Mouse (Mus musculus) kidney, adult 8-10 months (tissue): ENCODE measurements around the gene Pmpca.
"Not testable (repeated sequence)": the region's sequence is repeated elsewhere in the genome, so short reads cannot be mapped to it uniquely, and the experiment has no call there.

Experiments used
- DNase-seq, 2 experiments: peaks; one replicate each; pipeline ENCODE4 v3.0.0; 2022

Gene Pmpca

DNA sequence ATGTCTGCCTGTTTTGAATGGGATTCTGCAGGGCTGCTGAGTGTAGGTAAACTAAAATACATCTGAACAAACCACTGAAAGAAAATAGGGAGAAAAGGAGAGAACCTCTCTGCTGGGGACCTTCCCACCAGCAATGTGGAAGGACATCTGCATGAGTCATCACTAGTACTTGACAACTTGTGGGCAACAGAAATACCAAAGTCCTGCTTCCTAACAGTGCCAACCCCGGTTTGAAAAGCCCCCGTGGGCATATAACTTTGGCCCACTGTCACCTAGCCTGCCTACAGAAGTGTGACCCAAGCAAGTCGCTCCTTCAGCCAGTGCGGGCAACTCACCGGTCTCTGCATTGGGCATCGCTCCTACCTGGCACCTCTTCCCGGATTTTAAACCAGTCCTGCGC lies 16.7 kb upstream of the Pmpca start:
- no peak for DNase-seq

- DNase-seq, result peak; percentile 80 to 89
Observed at GRCm38 (mm10) chr2:26380131-26380771, 8.9 kb upstream of the Pmpca start, which contains the start of gene Snapc4. TSS of gene Snapc4 (minus strand) at chr2:26380653.

DNA sequence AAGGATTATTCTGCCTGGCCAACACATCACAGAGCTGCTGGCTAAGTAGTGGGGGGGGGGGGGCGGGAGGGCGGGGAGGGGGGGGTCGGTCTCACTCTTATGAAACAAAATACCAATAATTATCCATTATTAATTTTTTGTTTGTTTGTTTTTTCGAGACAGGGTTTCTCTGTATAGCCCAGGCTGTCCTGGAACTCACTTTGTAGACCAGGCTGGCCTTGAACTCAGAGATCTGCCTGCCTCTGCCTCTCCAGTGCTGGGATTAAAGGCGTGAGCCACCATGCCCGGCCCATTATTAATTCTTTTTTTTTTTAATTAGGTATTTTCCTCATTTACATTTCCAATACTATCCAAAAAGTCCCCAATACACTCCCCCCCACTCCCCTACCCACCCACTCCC lies 8.3 kb upstream of the Pmpca start:
- DNase-seq, result not testable (repeated sequence)

DNA sequence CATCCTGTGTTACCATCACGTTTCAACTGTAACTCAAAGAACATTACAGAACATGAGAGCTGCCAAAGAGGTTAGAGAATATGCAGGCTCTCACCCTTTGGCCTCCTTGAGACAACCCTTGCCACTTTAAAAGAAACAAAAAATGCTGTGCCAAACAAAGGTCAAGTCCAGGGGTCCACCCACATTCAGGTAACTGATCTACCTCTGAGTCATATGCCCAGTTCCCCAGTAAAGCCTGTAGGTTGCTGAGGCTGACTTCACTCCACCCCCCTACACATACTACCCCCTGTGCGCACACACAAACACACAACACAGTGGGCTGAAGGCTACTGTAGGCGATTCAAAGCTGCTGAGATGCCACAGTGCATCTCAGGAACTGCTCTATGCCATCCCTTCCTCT lies 1.4 kb upstream of the Pmpca start:
- peak; percentile 66 to 75 for DNase-seq

GRCm38 (mm10) chr2:26388682-26389153 lies 421 bp upstream of the Pmpca start:
- DNase-seq, result no peak

GRCm38 (mm10) chr2:26390954-26391353 lies 1.8 kb downstream of the Pmpca start:
- no peak for DNase-seq

DNA sequence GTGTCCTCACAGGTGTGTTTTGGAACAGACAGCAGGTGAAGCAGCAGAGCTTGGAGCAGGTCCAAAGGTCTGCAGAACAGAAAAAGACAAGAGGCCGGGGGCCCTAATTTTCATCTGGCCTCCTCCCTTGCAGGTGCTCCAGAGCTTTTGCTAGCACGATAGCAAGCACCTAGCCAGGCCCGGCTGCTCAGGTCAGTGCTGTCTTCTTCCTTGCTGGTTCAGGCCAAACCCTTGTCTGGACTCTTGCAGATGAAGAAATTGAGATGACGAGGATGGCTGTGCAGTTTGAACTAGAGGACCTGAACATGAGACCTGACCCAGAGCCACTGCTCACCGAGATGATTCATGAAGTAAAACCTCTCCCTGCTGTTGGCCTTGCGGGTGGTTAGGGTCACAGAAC lies 2.5 kb downstream of the Pmpca start:
- DNase-seq, result no peak

DNA sequence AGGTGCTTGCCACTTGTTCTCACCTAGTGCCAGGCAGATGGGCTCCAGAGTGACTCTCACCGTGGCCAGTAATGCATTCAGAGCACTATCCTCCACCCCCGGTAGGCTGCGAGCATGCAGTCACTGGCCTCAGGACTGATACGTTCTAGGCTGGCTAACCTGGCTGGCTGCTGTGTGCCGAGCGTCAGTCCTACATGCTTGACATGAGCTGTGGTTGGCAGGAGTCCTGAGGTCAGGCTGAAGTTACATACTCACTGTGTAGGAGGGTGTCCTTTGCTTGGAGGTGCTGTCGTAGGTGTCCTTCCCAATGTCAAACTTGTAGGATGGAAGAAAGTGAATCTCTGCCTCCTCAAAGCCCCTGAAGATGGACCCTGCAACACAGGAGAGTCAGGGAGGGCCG lies 9.8 kb downstream of the Pmpca start:
- peak in 1 of 2 experiments; percentile 39 for DNase-seq

- peak; percentile 75 to 81 for DNase-seq
Observed at GRCm38 (mm10) chr2:26399647-26400046, 10.5 kb downstream of the Pmpca start.

- DNase-seq, result no peak
Observed at GRCm38 (mm10) chr2:26400296-26400695, 11.2 kb downstream of the Pmpca start.

GRCm38 (mm10) chr2:26401023-26401422 lies 11.9 kb downstream of the Pmpca start:
- no peak for DNase-seq

DNA sequence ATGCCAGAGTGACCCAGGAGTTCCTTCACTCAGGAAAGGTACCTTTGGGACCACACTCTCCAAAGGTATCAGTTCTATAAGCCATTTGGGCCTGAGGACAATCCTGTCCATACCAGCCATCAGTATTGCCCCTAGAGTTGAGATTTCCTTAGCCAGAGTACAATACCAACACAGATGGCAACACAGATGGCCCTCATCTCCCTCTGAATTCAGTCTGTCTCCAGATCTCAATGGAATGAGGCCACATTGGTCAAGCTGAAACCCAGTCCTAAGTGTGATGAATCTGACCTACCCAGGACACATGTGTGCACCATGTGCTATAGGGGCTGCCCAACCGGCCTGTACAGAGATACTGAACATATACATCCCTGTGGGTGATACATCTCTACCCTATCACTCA lies 13.1 kb downstream of the Pmpca start:
- no peak for DNase-seq

- DNase-seq, result peak; percentile 62 to 69
Observed at GRCm38 (mm10) chr2:26403306-26403705, 14.2 kb downstream of the Pmpca start.

DNA sequence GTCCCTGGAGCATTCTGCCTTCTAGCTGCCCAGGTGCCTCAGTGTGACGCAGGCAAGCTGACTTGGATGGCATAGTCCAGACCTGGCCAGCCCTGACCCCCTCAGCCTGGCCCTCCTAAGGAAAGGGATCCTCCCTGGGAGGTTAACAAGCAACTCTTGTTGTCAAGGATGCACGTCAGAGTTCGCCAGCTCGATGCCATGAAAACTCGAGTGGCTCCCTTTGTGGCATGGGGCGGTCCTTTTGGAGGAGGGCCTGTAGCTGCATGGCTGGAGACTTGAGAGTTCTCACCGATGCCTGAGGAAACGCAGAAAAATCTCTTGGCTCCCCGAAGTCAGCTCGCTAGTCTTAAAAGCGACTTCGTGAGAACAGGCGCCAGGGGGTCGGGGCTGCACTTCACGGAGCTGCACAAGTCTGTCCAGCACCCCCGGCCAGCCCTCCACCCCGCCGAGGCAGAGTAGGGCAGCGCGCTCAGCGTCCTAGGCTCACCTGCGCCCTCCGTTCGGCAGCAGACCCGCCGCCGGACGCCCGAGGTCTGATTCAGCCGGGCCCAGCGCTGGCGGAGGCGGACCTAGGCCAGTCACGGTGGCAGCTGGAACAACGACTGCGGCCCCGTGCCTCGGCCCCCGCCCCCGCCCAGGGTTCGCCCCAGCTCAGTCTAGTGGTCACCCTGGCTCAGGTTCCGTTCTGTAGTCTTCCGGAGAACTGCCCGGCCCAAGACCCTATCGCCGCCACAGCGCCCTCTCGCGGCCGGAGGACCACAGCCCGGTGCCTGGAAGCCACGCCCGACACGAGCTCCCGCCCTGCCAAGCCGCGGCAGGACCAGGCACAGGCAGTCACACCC lies 19.6 kb downstream of the Pmpca start, which contains the start of gene Inpp5e:
Gene Inpp5e, minus strand, starts transcription at position 689 of the 842 bp plus-strand sequence.
- peak; percentile 96 to 97 for DNase-seq

- no peak for DNase-seq
Observed at GRCm38 (mm10) chr2:26409362-26409761, 20.2 kb downstream of the Pmpca start.

- no peak for DNase-seq
Observed at GRCm38 (mm10) chr2:26410091-26410490, 21.0 kb downstream of the Pmpca start.

DNA sequence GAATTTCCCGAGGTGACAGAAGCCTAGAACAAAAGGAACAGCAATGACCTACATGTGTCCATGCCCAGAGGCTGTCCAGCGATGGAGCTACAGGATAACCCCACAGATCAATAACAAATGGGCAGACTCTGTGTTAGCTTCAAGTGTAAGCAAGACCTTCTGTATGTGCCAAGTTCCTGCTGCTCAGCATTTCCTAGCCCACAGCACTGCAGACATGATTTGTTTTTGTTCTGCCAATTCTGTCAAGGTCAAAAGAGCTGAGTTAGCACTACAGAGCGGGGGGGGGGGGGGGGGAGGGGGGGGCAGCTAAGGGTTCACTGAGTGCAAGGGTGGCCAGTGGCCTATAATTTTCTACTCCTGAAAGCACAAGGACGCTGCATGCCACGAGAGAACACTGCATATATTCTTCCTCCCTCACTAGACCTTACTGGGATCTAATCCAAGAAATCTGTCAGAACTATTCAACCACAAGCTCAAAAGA lies 21.8 kb downstream of the Pmpca start:
- DNase-seq, result peak; percentile 38 to 71

GRCm38 (mm10) chr2:26417066-26417465 lies 27.9 kb downstream of the Pmpca start:
- no peak for DNase-seq

- DNase-seq, result no peak
Observed at GRCm38 (mm10) chr2:26418120-26418519, 29.0 kb downstream of the Pmpca start.

DNA sequence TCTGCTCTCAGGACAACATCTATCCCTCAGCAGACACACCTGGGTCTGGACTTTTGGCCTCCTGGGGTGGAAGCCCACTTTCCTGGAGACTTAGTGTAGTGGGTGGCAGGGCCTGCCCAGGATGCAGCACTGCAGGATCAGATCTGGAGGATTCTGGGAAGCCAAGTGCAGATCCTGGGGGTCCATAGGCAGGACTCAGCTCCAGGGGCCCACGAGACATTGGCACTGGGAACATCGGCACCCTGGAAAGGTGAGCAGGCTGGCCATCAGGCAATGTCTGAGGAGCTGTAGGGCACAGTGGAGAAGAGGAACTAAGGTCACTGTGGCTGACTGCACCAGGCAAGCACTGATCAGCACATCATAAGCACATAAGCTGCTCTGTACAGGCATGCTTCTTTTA lies 32.8 kb downstream of the Pmpca start:
- no peak for DNase-seq

DNA sequence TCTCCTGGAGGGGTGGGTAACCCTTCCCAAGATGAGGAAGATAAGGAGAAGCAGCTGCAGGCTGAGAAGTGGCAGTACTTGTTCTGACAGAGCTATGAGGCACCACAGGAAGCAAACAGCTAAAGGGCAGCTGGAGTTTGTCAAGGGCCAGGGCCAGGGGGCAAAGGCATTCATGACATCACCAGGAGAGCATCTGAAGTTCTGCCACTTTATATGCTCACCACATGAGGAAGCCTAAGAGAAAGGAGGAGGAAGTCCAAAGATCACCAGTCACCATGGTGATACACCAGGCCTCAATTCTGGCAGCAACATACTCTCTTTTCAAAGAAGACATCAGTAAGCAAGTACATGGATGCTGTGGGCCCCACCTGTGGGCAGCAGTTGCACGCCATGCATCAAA lies 33.9 kb downstream of the Pmpca start:
- DNase-seq, result peak; percentile 66 to 79

DNA sequence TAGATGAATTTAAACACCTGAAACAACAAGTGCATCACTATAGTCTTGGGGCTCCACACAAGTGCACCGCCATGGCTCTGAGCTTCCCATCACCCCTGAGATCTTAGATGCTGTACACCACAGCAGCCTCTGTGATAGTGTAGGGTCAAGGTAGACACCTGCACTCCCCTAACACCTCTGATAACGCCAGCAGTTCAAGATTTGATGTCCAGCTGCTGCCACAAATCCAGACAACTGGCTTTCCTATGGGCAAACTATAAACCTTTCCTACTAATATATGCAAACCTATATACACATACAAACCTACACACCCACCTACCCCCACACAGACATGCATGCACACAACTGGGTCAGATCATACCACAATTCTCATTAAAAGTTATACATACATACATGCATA lies 35.4 kb downstream of the Pmpca start:
- DNase-seq, result no peak

- no peak for DNase-seq
Observed at GRCm38 (mm10) chr2:26429851-26430250, 40.7 kb downstream of the Pmpca start.
